Comparison of ENCODE assay signal across 8 mouse cellular contexts in genomic region chr5:146914088-146914766, GRCm38 (mm10). TPM values are rescaled to one million over a fixed set of nuclear protein-coding genes. Genes with fewer than 3 reads are reported as not detected.
DNase-seq lines count a peak whose midpoint lies in the region; ATAC-seq and TF ChIP-seq lines count a peak whose summit lies in the region.

No protein-coding gene starts in this region.

- ATAC-seq in heart, embryonic 16.5 days (replicated peaks; ENCODE audit: extremely low read depth, insufficient read depth, low FRiP score): peak; percentile 55; the same call in 1 of the 2 replicates
- ATAC-seq in forebrain, embryonic 14.5 days: peak; percentile 26; the same call in 1 of the 2 replicates
- ATAC-seq in intestine, embryonic 16.5 days: peak; percentile 87
- ATAC-seq in limb, embryonic 13.5 days (ENCODE audit: low FRiP score, low read depth): peak; percentile 76; the same call in 1 of the 2 replicates
- ATAC-seq in midbrain, embryonic 16.5 days: peak; percentile 56; the same call in 1 of the 2 replicates
- peak; percentile 71 for ATAC-seq in stomach, embryonic 14.5 days (ENCODE audit: insufficient number of reproducible peaks, insufficient read depth, low FRiP score, low read depth)

- DNase-seq in heart, postnatal 25 days (ENCODE audit: low spot score): no peak
- DNase-seq in forebrain, embryonic 14.5 days (ENCODE audit: low spot score): peak; percentile 71

- no peak overlapping the region for H3K4me3 ChIP-seq in heart, embryonic 16.5 days (ENCODE audit: low read length)
- no peak overlapping the region for H3K4me3 ChIP-seq in bone marrow, adult 2 months (replicated peaks; ENCODE audit: control insufficient read depth, low read depth, low read length)
- H3K4me3 ChIP-seq in forebrain, embryonic 14.5 days (ENCODE audit: low read depth, low read length): no peak overlapping the region
- H3K4me3 ChIP-seq in intestine, embryonic 16.5 days (ENCODE audit: low read length): no peak overlapping the region
- no peak overlapping the region for H3K4me3 ChIP-seq in limb, embryonic 13.5 days
- no peak overlapping the region for H3K4me3 ChIP-seq in midbrain, embryonic 16.5 days (ENCODE audit: low read depth, low read length)
- no peak overlapping the region for H3K4me3 ChIP-seq in stomach, embryonic 14.5 days (ENCODE audit: low read depth, low read length)

- no peak for TF ChIP-seq POLR2A in bone marrow, adult 2 months (IDR thresholded peaks at IDR 0.05; ENCODE audit: borderline replicate concordance, control insufficient read depth, low read depth, low read length)

- H3K36me3 ChIP-seq in heart, embryonic 16.5 days (ENCODE audit: control insufficient read depth, insufficient read depth): no peaks in the 10 kb centered on the region
- no peaks in the 10 kb centered on the region for H3K36me3 ChIP-seq in forebrain, embryonic 14.5 days (ENCODE audit: control insufficient read depth, insufficient read depth, low read length)
- H3K36me3 ChIP-seq in intestine, embryonic 16.5 days (ENCODE audit: control insufficient read depth, insufficient read depth, low read length): no peaks in the 10 kb centered on the region
- no peaks in the 10 kb centered on the region for H3K36me3 ChIP-seq in limb, embryonic 13.5 days
- H3K36me3 ChIP-seq in midbrain, embryonic 16.5 days (ENCODE audit: control insufficient read depth, insufficient read depth, low read length): no peaks in the 10 kb centered on the region
- H3K36me3 ChIP-seq in stomach, embryonic 14.5 days (ENCODE audit: control insufficient read depth, insufficient read depth, low read length): no peaks in the 10 kb centered on the region

- H3K9ac ChIP-seq in heart, embryonic 16.5 days (ENCODE audit: low read length): no peak overlapping the region
- H3K9ac ChIP-seq in forebrain, embryonic 14.5 days (ENCODE audit: low read length): no peak overlapping the region
- no peak overlapping the region for H3K9ac ChIP-seq in intestine, embryonic 16.5 days (ENCODE audit: low read depth, low read length)
- no peak overlapping the region for H3K9ac ChIP-seq in limb, embryonic 13.5 days
- H3K9ac ChIP-seq in midbrain, embryonic 16.5 days (ENCODE audit: low read depth, low read length): no peak overlapping the region
- no peak overlapping the region for H3K9ac ChIP-seq in stomach, embryonic 14.5 days (replicated peaks; ENCODE audit: low read depth, low read length)

- H3K4me1 ChIP-seq in heart, embryonic 16.5 days (ENCODE audit: control insufficient read depth, insufficient read depth, low read length): no peaks in the 10 kb centered on the region
- no peaks in the 10 kb centered on the region for H3K4me1 ChIP-seq in bone marrow, adult 2 months (ENCODE audit: control insufficient read depth, insufficient read depth, low read length)
- H3K4me1 ChIP-seq in forebrain, embryonic 14.5 days (ENCODE audit: control insufficient read depth, insufficient read depth, low read length): no peaks in the 10 kb centered on the region
- H3K4me1 ChIP-seq in intestine, embryonic 16.5 days (ENCODE audit: control insufficient read depth, insufficient read depth, low read length): 0 out of 2 replicates have a peak, but pooled peaks cover 9% of the 10 kb centered on the region
- peaks cover 5% of the 10 kb centered on the region for H3K4me1 ChIP-seq in limb, embryonic 13.5 days
- no peaks in the 10 kb centered on the region for H3K4me1 ChIP-seq in midbrain, embryonic 16.5 days (ENCODE audit: control insufficient read depth, insufficient read depth, low read length)
- H3K4me1 ChIP-seq in stomach, embryonic 14.5 days (ENCODE audit: control insufficient read depth, insufficient read depth, low read length): peaks cover 5% of the 10 kb centered on the region; the same call in 1 of the 2 replicates

- H3K27me3 ChIP-seq in heart, embryonic 16.5 days (ENCODE audit: control insufficient read depth, insufficient read depth, low read length): peaks cover 4% of the 10 kb centered on the region; the same call in 1 of the 2 replicates
- no peaks in the 10 kb centered on the region for H3K27me3 ChIP-seq in forebrain, embryonic 14.5 days (replicated peaks; ENCODE audit: control insufficient read depth, insufficient read depth, low read length)
- H3K27me3 ChIP-seq in intestine, embryonic 16.5 days (replicated peaks; ENCODE audit: control insufficient read depth, insufficient read depth, low read length): no peaks in the 10 kb centered on the region
- 0 out of 2 replicates have a peak, but pooled peaks cover 16% of the 10 kb centered on the region for H3K27me3 ChIP-seq in limb, embryonic 13.5 days
- H3K27me3 ChIP-seq in midbrain, embryonic 16.5 days (ENCODE audit: control insufficient read depth, insufficient read depth, low read depth, low read length): peaks cover 4% of the 10 kb centered on the region
- H3K27me3 ChIP-seq in stomach, embryonic 14.5 days (ENCODE audit: control insufficient read depth, insufficient read depth, low read length): no peaks in the 10 kb centered on the region

- H3K27ac ChIP-seq in heart, embryonic 16.5 days (ENCODE audit: low read length): no peak overlapping the region
- H3K27ac ChIP-seq in bone marrow, adult 2 months (ENCODE audit: control insufficient read depth, insufficient read depth, low read depth, low read length, poor library complexity): no peak overlapping the region
- no peak overlapping the region for H3K27ac ChIP-seq in forebrain, embryonic 14.5 days (ENCODE audit: low read depth, low read length)
- H3K27ac ChIP-seq in intestine, embryonic 16.5 days (ENCODE audit: low read length): peak overlapping the region; percentile 30; the same call in 1 of the 2 replicates
- no peak overlapping the region for H3K27ac ChIP-seq in limb, embryonic 13.5 days
- H3K27ac ChIP-seq in midbrain, embryonic 16.5 days (ENCODE audit: low read length): no peak overlapping the region
- no peak overlapping the region for H3K27ac ChIP-seq in stomach, embryonic 14.5 days (ENCODE audit: low read length)

- H3K4me2 ChIP-seq in heart, embryonic 16.5 days (ENCODE audit: low read depth, low read length): no peak overlapping the region
- H3K4me2 ChIP-seq in forebrain, embryonic 14.5 days (ENCODE audit: low read length): no peak overlapping the region
- no peak overlapping the region for H3K4me2 ChIP-seq in intestine, embryonic 16.5 days (ENCODE audit: low read depth, low read length)
- no peak overlapping the region for H3K4me2 ChIP-seq in limb, embryonic 13.5 days (replicated peaks)
- no peak overlapping the region for H3K4me2 ChIP-seq in midbrain, embryonic 16.5 days (ENCODE audit: low read length)
- no peak overlapping the region for H3K4me2 ChIP-seq in stomach, embryonic 14.5 days (replicated peaks; ENCODE audit: low read depth, low read length)

- intact Hi-C loops in heart, postnatal 25 days (cut with DNase I): loop anchor here (1.0 to 2.0 kb wide), 2 partner anchors 313 to 405 kb away; no protein-coding TSS in a partner anchor

- no peaks in the 10 kb centered on the region for H3K9me3 ChIP-seq in heart, embryonic 16.5 days (replicated peaks; ENCODE audit: control insufficient read depth, low read length)
- H3K9me3 ChIP-seq in forebrain, embryonic 14.5 days (replicated peaks; ENCODE audit: control insufficient read depth, low read length): no peaks in the 10 kb centered on the region
- no peaks in the 10 kb centered on the region for H3K9me3 ChIP-seq in intestine, embryonic 16.5 days (ENCODE audit: control insufficient read depth, low read length)
- H3K9me3 ChIP-seq in limb, embryonic 13.5 days: no peaks in the 10 kb centered on the region
- no peaks in the 10 kb centered on the region for H3K9me3 ChIP-seq in midbrain, embryonic 16.5 days (replicated peaks; ENCODE audit: control insufficient read depth, low read length, poor library complexity, severe bottlenecking)
- H3K9me3 ChIP-seq in stomach, embryonic 14.5 days (ENCODE audit: control insufficient read depth, low read depth, low read length): no peaks in the 10 kb centered on the region

- 24% methylated on average over 9 of the region's 9 CpGs for WGBS in heart, embryonic 16.5 days
- 24% methylated on average over 9 of the region's 9 CpGs for WGBS in bone marrow, adult 2 months
- WGBS in forebrain, embryonic 14.5 days: 30% methylated on average over 9 of the region's 9 CpGs
- 20% methylated on average over 9 of the region's 9 CpGs for WGBS in intestine, embryonic 16.5 days
- WGBS in limb, embryonic 13.5 days: 27% methylated on average over 9 of the region's 9 CpGs
- WGBS in midbrain, embryonic 16.5 days: 27% methylated on average over 9 of the region's 9 CpGs
- WGBS in stomach, embryonic 14.5 days: 28% methylated on average over 9 of the region's 9 CpGs

- peak; percentile 73 for TF ChIP-seq CTCF in bone marrow, adult 2 months (IDR thresholded peaks at IDR 0.05; ENCODE audit: control insufficient read depth, insufficient read depth, low read length)

RNA-seq across cellular contexts. Expression of gene Gtf3a, which starts 34.2 kb away (rescaled TPM):
- polyA plus RNA-seq in heart, embryonic 16.5 days (2015; fragmentation: Nextera tagmentation; extraction: Ambion mirVana): 83.4 and 86.0 TPM in 2 replicates
- total RNA-seq in heart, postnatal 25 days (2021): 10 to 100 TPM; 18.8 to 22.1 TPM
- 11.9 and 19.4 TPM in 2 replicates for polyA plus RNA-seq in bone marrow, adult 2 months (2011; ENCODE audit: insufficient read depth, insufficient read length, low replicate concordance, missing spikeins)
- 99.7 and 110 TPM in 2 replicates for polyA plus RNA-seq in forebrain, embryonic 14.5 days (2014; fragmentation: Nextera tagmentation; extraction: Ambion mirVana)
- 127 and 136 TPM in 2 replicates for polyA plus RNA-seq in intestine, embryonic 16.5 days (2015; fragmentation: Nextera tagmentation; extraction: Ambion mirVana)
- polyA plus RNA-seq in limb, embryonic 13.5 days (2015; fragmentation: Nextera tagmentation; extraction: Ambion mirVana): 105 and 111 TPM in 2 replicates
- 112 and 116 TPM in 2 replicates for polyA plus RNA-seq in midbrain, embryonic 16.5 days (2015; fragmentation: Nextera tagmentation; extraction: Ambion mirVana)
- 121 and 122 TPM in 2 replicates for polyA plus RNA-seq in stomach, embryonic 14.5 days (2014; fragmentation: Nextera tagmentation; extraction: Ambion mirVana)

RNA-seq across cellular contexts. Expression of gene Mtif3, which starts 49.4 kb away (rescaled TPM):
- 21.8 and 24.9 TPM in 2 replicates for polyA plus RNA-seq in heart, embryonic 16.5 days (2015; fragmentation: Nextera tagmentation; extraction: Ambion mirVana)
- total RNA-seq in heart, postnatal 25 days (2021): 10 to 100 TPM; 20.4 to 23.4 TPM
- 4.3 and 12.3 TPM in 2 replicates for polyA plus RNA-seq in bone marrow, adult 2 months (2011; ENCODE audit: insufficient read depth, insufficient read length, low replicate concordance, missing spikeins)
- 27.1 and 34.4 TPM in 2 replicates for polyA plus RNA-seq in forebrain, embryonic 14.5 days (2014; fragmentation: Nextera tagmentation; extraction: Ambion mirVana)
- 28.8 and 31.1 TPM in 2 replicates for polyA plus RNA-seq in intestine, embryonic 16.5 days (2015; fragmentation: Nextera tagmentation; extraction: Ambion mirVana)
- 27.3 and 27.4 TPM in 2 replicates for polyA plus RNA-seq in limb, embryonic 13.5 days (2015; fragmentation: Nextera tagmentation; extraction: Ambion mirVana)
- 28.4 and 31.2 TPM in 2 replicates for polyA plus RNA-seq in midbrain, embryonic 16.5 days (2015; fragmentation: Nextera tagmentation; extraction: Ambion mirVana)
- polyA plus RNA-seq in stomach, embryonic 14.5 days (2014; fragmentation: Nextera tagmentation; extraction: Ambion mirVana): 28.6 and 29.9 TPM in 2 replicates

Comparison
In these comparisons a context has a peak if more than half of its experiments do, and no peak if none do; other contexts are left out.
1. ATAC-seq: peak in every context shown above with its lines; median percentile 87 in intestine, embryonic 16.5 days; 76 in limb, embryonic 13.5 days; 71 in stomach, embryonic 14.5 days; 56 in midbrain, embryonic 16.5 days; 55 in heart, embryonic 16.5 days; 26 in forebrain, embryonic 14.5 days.